Mouse (Mus musculus): Measurements from ENCODE around the gene Mknk2.

GRCm38 (mm10) chr10:80646936-80647335 lies 31.0 kb downstream of the Mknk2 start:
- TF ChIP-seq CTCF (IDR thresholded peaks at IDR 0.05; ENCODE audit: low read depth) (no peak), EP300 (IDR thresholded peaks at IDR 0.05; ENCODE audit: low read depth) (no peak)
